Mouse (Mus musculus): ENCODE data around the gene Nup210l. TPM values are rescaled to one million over a fixed set of nuclear protein-coding genes. Genes with fewer than 3 reads are reported as not detected.

Gene Nup210l
- total RNA-seq, 1 experiment from 2014 or later, result 0.37 TPM

DNA sequence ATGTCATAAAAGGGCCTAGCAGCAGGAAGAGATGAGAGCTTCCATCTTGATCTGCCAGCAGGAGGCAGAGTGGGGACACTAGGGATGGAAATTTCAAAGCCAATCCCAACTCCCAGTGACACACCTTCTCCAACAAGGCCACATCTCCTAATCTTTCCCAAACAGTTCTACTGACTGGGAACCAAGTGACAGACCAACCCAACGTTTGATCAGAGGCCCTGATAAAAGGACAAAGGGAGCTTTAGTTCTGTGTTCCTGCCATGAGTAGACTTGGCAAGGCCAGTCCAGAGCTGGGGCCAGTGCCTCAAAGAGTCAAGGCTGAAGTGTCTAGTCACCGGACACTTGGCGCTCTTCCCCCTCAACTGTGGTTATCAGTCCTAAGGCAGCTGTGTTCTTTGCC is 57.6 kb downstream of the Nup210l start:
- peak; percentile 71 for DNase-seq

DNA sequence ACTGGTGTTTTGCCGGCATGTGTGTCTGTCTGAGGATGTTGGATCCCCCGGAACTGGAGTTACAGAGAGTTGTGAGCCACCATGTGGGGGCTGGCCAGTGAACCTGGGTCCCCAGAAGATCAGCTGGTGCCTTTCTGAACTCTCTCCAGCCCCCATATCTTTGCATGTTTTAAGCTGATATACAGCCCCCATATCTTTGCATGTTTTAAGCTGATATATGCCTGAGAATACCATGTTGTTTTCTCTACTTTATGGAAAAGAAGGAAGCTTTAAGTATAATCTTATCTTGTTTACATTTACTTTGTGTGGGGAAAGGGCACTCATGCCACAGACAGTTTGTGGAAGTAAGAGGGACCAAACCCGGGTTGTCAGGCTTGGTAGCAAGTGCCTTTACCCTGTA is 75.6 kb downstream of the Nup210l start:
- no peak for DNase-seq

DNA sequence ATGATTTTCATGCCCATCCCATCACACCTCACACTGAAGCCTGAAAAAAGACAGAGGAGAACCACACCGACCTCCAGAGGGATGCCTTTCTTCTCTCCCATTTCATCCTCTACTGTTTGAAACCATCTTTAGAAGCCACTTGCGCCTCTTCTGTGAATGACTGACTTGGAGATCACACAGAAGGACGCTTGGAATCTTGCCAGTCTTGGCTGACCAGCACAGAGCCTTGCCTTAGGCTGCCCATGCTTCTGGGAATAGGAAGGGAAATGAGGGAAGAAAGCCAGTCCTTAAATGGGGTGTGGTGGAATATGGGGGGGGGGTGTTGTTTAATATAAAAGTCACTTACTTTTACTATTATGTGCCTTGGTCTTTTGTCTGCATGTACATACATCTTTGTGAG is 79.6 kb downstream of the Nup210l start:
- peak; percentile 63 for DNase-seq

DNA sequence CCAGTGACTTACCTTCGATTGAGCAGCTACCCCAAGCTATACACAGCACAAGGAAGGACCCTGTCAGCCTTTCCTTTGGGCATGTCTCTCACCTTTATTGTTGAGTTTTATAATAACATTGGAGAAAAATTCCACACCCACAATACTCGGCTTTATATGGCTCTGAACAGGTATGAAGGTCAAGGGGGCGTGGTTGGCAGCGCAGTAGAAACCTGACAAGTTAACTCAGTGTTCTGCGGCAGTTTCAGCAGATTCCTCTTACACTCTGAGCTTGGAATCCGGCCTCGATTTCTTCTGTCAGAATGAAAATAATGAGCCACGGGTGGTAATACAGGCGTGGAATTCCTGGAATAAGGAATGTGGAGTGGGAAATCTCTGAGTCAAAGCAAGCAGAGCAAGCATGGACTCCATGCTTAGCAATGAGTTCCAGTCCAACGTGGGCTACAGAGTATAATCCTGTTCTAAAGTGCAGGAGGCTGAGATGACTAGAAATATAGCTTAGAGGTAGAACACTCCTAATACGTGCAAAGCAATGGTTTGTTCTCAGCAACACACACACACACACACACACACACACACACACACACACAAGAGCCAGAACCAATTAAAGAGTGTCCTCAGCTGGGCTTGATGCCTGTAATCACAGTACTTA is 87.1 kb downstream of the Nup210l start:
- no peak for DNase-seq

DNA sequence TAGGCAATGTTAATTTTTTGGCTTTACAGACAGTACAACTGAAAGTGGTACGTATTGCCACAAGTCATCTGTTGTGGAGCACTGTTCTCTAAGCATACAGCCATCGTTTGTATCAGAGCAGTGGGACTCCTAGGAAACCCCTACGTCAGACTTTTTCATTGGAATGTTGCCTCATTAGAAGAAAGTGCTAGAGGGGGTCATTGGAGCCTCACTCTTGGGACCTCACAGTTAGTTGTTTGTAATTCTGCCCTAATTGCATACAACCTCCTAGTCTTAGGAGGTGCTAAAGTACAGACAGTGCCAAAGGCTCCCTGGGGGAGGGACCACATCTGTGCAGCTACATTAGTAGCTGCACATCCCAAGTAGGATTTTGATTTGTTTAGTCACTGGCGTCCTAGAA is 90.8 kb downstream of the Nup210l start:
- DNase-seq, result no peak

DNA sequence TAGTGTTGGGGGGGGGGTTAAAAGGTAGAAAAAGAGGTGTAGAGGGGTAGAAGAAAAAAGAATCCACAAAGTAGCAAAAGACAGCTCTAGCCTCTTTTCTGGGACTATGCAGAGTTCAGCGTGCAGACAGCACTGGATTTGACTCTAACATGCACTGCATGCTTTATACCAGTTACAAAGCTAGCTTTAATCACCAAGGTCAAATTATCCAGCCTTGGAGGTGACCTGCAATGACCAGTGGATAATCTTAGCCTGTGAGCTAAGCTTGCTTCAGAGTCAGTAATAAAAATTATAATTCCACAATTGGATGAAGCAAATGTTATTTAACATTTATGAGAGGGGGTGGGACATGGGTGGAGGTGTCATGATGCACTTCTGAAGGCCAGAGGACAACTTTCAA is 91.7 kb downstream of the Nup210l start:
- peak; percentile 37 for DNase-seq

DNA sequence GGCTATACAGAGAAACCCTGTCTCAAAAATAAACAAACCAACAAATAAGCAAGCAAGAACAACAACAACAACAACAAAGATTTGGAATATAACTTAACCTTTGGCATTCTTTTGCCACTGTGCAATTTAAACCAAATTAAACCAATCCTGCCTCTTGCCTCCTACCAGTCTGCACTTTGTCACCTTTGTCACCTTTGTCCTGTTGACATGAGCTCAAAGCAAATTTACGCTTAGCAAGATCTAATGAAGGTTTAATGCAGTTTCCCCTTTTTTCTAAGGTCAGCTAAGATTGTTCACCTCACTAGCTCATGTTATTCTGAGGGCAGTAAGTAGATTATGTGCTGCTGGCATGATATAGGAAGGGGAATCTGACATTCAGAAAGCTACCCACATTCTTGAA is 93.6 kb downstream of the Nup210l start:
- no peak for DNase-seq

DNA sequence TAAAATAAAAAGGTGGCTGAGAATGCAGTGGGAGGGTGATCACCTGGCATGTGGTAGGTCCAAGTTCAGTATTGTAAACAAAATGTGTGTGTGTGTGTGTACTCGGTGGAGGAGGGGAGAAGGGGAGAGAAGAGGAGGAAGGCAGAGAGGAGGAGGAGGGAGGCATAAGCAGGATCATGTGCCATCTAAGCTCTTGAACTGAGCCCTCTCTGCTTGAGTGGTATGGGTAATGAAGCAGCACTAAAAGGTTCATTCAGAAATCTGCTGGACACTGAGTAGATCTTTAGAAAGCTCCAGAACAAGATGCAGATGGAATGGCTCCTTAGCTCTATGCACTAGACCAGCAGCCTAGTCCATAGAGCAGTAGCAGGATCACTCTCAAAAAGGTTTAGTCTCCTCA is 99.0 kb downstream of the Nup210l start:
- no peak for DNase-seq

DNA sequence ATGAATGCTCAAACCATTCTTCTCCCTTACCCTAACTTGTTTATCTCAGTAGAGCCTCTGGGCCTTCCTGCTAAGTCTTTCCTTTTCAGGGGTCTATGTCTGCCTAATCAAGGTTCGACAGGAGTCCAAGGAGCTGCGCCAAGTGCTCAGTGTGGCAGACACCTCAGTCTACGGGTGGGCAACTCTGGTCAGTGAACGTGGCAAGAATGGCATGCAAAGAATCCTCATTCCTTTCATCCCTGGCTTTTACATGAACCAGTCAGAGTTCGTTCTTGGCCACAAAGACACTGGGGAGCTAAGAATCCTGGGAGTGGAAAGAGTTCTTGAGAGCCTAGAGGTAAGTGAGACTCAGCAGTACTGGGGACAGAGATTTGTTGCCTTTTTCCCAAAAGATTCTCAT is 99.7 kb downstream of the Nup210l start:
- no peak for DNase-seq

DNA sequence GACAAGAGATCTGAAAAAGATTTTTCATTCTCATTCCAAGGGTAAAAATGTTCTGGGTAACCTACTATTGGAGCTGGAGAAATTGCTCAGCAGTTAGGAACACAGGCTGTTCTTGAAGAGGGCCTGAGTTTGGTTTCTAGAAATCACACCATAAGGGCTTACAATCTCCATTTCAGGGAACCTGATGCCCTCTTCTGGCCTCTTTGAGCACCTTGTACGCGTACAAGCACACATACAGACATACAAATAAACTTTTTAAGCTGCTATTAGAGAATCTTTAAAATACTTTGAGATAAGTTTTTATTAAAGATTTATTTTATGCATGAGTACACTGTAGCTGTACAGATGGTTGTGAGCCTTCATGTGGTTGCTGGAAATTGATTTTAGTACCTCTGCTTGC is 100.7 kb downstream of the Nup210l start:
- DNase-seq, result no peak

DNA sequence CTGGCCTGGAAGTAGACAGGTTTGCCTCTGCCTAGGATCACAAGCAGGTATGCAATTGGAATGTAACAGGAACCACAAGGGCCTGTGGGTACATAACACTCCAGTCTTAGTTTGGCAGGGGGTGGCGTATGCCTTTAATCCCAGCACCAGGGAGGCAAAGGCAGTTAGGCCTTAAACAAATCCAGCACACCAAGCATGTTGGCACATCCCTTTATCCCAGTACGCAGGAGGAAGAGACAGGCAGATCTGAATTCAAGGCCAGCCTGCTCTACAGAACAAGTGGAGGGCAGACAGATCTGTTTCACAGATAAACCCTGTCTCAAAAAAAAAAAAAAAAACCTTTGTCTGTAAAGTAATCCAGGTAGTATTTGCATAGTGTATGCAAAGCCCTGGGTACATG is 104.7 kb downstream of the Nup210l start:
- no peak for DNase-seq

DNA sequence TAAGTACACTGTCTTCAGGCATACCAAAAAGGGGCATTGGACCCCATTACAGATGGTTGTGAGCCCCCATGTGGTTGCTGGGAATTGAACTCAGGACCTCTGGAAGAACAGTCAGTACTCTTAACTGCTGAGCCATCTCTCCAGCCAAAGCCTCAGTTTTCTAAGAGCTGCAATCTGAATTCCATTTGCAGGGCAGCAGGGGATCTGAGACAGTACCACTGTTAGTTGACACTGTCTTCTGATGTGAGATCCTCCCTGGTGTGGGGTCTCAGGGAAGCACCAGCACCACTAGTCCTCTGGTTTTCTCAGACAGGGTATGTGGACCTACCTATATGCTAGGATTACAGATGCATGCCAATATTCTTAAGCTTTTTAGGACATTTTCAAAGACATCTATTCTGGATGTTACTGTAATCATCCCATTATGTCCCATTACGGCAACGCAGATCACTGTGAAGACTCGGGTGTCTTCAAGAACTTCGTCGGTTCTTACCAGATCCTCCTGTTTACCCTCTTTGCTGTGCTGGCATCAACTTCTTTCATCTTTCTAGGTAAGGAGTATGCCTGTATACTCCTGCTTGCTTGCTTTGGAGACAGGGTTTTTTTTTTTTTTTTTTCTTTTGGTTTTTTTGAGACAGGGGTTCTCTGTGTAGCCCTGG is 106.1 kb downstream of the Nup210l start:
- DNase-seq, result no peak

DNA sequence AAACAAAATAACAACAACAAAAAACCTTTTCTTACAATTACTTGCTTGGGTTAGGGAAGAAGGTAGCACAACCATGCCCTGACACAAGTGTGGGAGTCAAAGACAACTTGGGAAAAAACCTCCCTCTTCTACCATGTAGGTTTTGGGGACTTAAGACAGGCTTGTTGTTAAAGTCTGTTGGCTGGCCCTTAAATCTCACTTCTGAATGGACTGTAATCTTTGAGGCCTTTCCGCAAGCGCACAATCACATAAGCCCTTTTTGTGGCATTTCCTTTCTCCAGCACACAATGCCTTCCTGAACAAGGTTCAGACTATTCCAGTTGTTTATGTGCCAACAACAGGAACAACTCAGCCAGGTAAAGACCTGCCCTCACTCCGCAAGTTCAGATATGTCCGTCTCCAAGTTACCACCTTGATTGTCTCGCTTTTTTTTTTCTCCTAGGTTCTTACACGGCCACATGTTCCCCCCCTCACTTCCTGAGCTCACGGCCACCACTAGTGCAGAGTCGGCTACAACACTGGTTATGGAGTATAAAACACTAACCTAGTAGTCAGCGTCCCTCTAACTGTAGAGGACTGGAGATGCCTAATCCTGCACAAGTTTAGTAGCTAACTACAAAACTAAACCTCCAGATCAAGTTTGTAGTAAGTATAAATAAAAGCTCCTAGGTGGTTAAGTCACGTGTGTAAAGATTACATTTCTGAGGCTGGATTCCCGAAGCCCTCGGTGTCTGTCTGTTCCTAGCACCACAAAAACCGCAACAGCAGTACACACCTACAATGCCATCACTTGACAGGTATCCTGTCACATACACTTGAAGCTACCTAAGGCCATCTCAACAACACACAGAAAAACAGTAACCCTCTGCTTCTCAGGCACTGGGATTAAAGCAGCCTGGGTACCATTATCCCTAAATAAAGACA is 107.8 kb downstream of the Nup210l start:
- no peak for DNase-seq

DNA sequence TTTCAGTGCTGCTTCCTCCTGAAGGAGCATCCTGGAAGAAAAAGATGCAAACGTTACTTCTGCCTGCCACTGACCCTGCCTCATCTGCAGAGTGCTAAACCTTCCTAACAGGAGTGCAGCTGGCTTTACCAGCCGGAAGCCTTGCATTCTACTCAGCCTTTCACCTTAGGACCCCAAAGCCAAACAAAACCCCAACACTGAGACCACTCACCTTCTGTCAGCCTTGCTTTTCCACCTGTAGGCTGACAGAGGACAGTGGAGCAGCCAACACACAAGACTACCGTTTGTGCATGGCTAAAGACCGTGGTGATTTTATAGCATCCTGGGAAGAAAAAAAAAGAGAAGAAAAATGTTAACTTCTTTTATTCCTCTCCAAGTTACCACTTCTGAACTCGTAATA is 108.8 kb downstream of the Nup210l start:
- DNase-seq, result no peak

DNA sequence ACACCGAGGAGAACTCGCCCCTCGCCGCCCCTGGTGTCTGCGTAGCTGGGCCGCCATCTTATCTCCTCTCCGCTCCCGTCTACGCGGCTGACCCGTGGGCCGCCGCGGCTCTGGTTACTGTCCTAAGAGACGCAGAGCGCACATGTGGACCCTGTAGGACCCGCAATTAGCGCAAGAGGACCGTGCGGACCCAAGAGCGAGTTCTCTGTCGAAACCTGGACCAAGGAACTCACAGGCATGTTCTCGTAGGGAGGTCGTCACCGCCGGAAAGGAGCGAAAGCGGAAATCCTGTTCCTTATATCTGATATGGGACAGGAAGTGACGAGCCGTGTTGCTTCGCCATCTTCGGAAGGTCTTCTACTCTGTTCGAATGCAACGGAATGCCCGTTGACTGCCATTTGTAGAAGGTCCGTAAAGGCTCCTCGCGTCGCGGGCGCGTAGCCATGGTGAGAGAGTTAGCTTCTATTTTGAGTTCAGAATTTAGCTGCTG is 109.5 kb downstream of the Nup210l start, which contains the start of the genes Rps27 and Rab13:
Rps27 (minus strand) TSS at position 275 of the 490 bp plus-strand sequence.
Rab13 (plus strand) TSS at position 319 of the 490 bp plus-strand sequence.
- DNase-seq, result peak; percentile 89

DNA sequence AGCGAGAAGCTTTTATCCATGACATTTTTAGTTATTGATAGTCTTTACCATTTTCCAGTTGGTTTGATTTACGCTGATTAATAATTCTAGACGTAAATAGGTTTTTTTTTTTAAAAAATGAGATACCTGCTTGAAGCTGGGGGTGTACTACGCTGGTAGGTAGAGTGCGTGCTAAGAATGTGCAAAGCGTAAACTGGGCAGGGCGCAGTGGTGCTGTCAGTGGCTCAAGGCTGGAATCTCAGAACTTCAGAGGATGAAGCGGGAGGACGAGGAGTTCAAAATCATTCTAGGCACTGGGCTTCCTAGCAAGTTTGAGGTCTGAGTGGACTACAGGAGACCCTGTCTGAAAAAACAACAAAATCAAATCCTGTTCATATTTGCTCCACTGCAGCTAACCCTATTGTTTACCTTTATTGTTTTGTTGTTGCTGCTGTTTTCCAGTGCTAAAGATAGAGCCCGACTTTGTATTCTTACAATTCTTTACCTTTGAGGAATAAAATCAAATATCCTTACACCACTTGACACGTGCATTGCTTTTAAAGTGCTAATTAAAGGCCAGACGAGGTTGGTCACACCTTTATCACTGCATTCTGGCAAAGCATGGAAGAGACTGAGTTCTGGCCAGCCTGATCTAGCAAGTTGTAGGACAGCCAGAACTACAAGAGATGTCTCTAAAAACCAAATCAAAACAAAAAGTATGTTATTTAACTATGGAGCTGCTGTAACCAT is 110.2 kb downstream of the Nup210l start:
- peak; percentile 32 for DNase-seq

DNA sequence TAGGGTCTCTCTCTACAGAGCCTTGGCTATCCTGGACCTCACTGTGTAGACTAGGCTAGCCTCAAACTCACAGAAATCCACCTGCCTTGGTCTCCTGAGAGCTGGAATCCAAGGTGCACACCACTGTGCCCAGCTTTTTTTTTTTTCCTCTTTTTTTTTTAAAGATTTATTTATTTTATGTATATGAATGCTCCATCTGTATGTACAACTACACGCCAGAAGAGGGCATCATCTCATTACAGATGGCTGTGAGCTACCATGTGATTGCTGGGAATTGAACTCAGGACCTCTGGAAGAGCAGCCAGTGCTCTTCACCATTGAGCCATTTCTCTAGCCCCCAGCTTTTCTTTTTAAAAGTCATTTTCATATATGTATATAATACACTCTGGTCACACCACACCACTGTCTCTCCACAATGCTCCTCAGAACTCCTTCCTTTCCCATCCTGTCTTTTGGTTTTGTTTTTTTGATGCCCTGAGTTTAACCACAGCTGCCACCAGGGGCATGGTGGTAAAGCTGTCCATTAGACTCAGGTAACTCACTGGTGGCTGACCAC is 112.0 kb downstream of the Nup210l start:
- no peak for DNase-seq

DNA sequence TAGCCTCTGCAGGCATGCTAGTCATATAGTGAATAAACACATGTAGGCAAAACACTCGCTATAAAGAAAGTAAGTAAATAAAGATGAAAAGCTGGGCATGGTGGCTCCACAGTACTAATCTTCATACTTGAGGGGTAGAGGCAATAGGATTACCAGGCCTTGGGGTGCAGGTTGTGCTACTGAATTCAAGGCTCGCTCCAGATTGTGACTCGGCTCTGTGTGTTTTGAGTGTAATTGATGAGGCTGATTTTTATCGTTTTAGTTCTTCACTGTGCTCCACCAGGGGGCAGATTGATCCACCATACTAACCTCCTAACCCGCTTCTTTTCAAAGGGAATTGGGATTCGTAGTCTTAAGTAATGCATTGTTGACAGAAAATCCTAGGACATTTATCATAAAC is 116.2 kb downstream of the Nup210l start:
- peak; percentile 66 for DNase-seq

DNA sequence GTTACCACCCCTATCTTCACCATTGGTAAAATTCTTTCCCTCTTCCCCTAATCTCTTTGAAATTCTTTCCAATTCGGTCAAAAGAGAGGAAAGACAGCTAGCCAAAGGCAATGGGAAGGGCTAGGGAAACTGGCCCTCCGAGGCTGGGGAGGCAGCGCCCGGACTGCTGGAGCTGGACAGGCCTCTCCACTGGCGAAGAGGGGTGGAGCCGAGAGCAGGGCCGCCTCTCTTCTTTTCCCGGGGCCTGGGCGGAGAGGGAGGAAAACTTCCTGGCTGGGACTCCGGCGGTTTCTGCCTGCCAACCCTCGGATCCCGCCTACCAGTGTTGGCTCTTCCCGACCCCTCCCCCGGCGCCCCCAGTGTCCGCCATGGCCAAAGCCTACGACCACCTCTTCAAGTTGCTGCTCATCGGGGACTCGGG is 116.6 kb downstream of the Nup210l start:
- DNase-seq, result peak; percentile 92

DNA sequence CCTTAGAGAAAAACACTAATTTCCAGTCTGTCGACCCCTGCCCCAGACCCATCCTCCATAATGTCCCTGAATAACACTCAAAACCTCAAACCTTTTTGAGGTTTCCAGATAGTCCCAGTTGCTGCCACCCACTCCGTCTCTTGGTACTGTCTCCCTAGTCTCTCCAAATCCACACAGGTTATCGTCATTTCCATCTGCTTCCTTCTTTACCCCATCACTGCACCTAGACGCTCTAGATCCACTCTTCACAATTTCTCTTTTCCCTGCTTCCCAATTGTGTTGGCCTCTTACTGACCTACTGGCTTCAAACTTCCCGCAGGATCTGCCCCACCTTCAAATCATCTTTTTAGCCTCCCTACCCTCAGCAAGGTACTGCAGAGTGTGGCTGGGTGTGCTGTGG is 117.2 kb downstream of the Nup210l start:
- no peak for DNase-seq

DNA sequence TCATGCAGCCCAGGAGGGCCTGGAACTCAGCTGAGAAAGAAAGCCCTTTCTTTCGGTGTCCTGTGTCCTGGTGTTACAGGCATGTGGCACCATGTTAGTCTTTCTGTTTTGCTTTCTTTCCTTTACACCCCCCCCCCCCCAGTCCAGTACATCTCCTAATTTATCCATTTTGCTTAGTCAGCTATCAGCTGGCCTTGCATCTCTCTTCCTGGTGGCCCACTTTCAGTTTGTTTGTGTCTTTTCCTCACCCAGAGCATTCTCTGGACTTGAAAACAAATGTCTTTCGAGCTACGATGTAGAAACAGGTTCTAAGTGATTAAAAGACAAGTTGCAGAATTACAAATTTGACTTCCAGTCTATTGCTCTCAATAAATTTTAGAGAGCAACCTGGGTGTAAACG is 118.5 kb downstream of the Nup210l start:
- no peak for DNase-seq

DNA sequence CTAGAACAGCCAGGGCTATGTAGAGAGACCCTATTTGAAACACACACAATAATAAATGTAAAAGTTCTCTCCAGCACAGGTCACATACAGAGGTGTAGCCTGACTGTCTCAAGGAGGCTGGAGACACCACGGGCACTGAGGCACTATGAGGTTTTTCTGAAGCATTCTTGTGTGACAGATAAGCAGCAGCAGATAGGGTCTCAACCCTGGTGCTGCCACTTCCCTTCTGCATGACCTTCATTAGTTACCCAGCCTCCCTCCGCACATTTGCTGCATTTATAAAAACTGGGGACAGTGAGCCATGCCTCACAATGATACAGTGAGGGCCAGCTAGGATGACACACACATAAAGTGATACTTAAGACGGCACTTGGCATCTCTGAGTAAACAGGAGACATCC is 119.0 kb downstream of the Nup210l start:
- no peak for DNase-seq

Measured in adrenal gland, postnatal 14 days (tissue).